Mouse (Mus musculus) Patski (cell line): Measurements from ENCODE around the gene Cyp27a1. TPM values are rescaled to one million over a fixed set of nuclear protein-coding genes. Genes with fewer than 3 reads are reported as not detected.

Source experiments
- ATAC-seq: fragments of 100-300 bp; one replicate; pipeline ENCODE4 v1.8.0; 2021
- CTCF ChIA-PET: fragments of 350-600 bp; sonication (Branson Sonifier 250); formaldehyde crosslinking; loops from one replicate; lab custom pipeline; 2022; ENCODE audit warnings: inconsistent platforms; lab: Charles Lee
- POLR2A ChIA-PET: fragments of 350-600 bp; sonication (Branson Sonifier 250); formaldehyde crosslinking; loops from one replicate; lab custom pipeline; 2022; ENCODE audit warnings: antibody characterized with exemption, inconsistent platforms; lab: Charles Lee
- DNase-seq: peaks from one replicate; pipeline ENCODE4 v3.0.0-alpha.2; 2011; ENCODE audit warnings: low read depth, low spot score
- H3K27me3 ChIP-seq: fragments of 371-371 bp; one replicate; pipeline ENCODE4 v1.5.1; 2021
- CTCF ChIP-seq: fragments of 100-300 bp; IDR thresholded peaks from one replicate; pipeline ENCODE4 v1.5.1; 2021
- in situ Hi-C: fragments of 300-500 bp; cut with MboI; formaldehyde crosslinking; loops from 3 replicates; pipeline ENCODE4 v1.11.1; 2018; ENCODE audit warnings: low pct_unique_long_range_greater_than_20kb, mixed read lengths
- polyA plus RNA-seq: library from polyadenylated mRNA; unstranded; gene quantifications from one replicate; pipeline ENCODE4 v1.2.3, GENCODE M21; 2021

Cyp27a1 gene
- not detected for polyA plus RNA-seq

- CTCF ChIA-PET: interaction anchor here (2.1 kb wide), 1 partner anchor 27 kb away, joined by 5 read pairs; no protein-coding TSS in a partner anchor
- DNase-seq (no peak), ATAC-seq (no peak)
- in situ Hi-C loops: no loop called here
- peaks cover 18% of the 10 kb centered on the region for H3K27me3 ChIP-seq
- POLR2A ChIA-PET: interaction anchor here (0.6 kb wide), 1 partner anchor 17 kb away, joined by 5 read pairs; no protein-coding TSS in a partner anchor
- TF ChIP-seq CTCF: no peak
Measured at GRCm38 (mm10) chr1:74713099-74713858, at the start of gene Cyp27a1. Cyp27a1 (plus strand) TSS chr1:74713574.

GRCm38 (mm10) chr1:74665153-74665552 is 48.2 kb upstream of the Cyp27a1 start:
- ATAC-seq: no peak

GRCm38 (mm10) chr1:74668371-74668770 is 45.0 kb upstream of the Cyp27a1 start:
- ChIA-PET POLR2A (no interaction called here), CTCF (interaction anchor here (0.9 kb wide), 1 partner anchor 25 kb away, joined by 3 read pairs; no protein-coding TSS in a partner anchor)
- in situ Hi-C loops: no loop called here
- ATAC-seq (no peak), DNase-seq (no peak)
- no peak for TF ChIP-seq CTCF
- H3K27me3 ChIP-seq: no peaks in the 10 kb centered on the region

More at GRCm38 (mm10) chr1:74665153-74665552, 48.2 kb upstream of the Cyp27a1 start:
- in situ Hi-C loops: no loop called here
- no peak for DNase-seq
- ChIA-PET CTCF (no interaction called here), POLR2A (interaction anchor here (1.6 kb wide), 1 partner anchor 64 kb away, joined by 4 read pairs; the partner anchor contains the start of genes Rnf25 and Stk36)
- no peaks in the 10 kb centered on the region for H3K27me3 ChIP-seq
- no peak for TF ChIP-seq CTCF

- TF ChIP-seq CTCF: no peak
- DNase-seq (no peak), ATAC-seq (no peak)
- CTCF ChIA-PET: no interaction called here
- in situ Hi-C loops: no loop called here
- POLR2A ChIA-PET: no interaction called here
- no peaks in the 10 kb centered on the region for H3K27me3 ChIP-seq
Measured at GRCm38 (mm10) chr1:74672731-74673130, 40.6 kb upstream of the Cyp27a1 start.

- CTCF ChIA-PET: interaction anchor here (1.5 kb wide), 1 partner anchor 14 kb away, joined by 4 read pairs; no protein-coding TSS in a partner anchor
- POLR2A ChIA-PET: no interaction called here
- TF ChIP-seq CTCF: no peak
- in situ Hi-C loops: no loop called here
- ATAC-seq: no peak
- no peak for DNase-seq
- no peaks in the 10 kb centered on the region for H3K27me3 ChIP-seq
Measured at GRCm38 (mm10) chr1:74676863-74677262, 36.5 kb upstream of the Cyp27a1 start.

- H3K27me3 ChIP-seq: no peaks in the 10 kb centered on the region
- DNase-seq: no peak
- no peak for ATAC-seq
- POLR2A ChIA-PET: no interaction called here
- in situ Hi-C loops: no loop called here
- CTCF ChIA-PET: interaction anchor here (1.3 kb wide), 1 partner anchor 8 kb away, joined by 3 read pairs; no protein-coding TSS in a partner anchor
- no peak for TF ChIP-seq CTCF
Measured at GRCm38 (mm10) chr1:74677843-74678242, 35.5 kb upstream of the Cyp27a1 start.

GRCm38 (mm10) chr1:74687131-74687530 is 26.2 kb upstream of the Cyp27a1 start:
- ChIA-PET POLR2A (no interaction called here), CTCF (interaction anchor here (0.8 kb wide), 1 partner anchor 13 kb away, joined by 3 read pairs; no protein-coding TSS in a partner anchor)
- TF ChIP-seq CTCF: no peak
- no peak for ATAC-seq
- DNase-seq: no peak
- no peaks in the 10 kb centered on the region for H3K27me3 ChIP-seq
- in situ Hi-C loops: no loop called here

- no peak for TF ChIP-seq CTCF
- H3K27me3 ChIP-seq: no peaks in the 10 kb centered on the region
- no peak for DNase-seq
- ChIA-PET CTCF (no interaction called here), POLR2A (no interaction called here)
- no peak for ATAC-seq
- in situ Hi-C loops: no loop called here
Measured at GRCm38 (mm10) chr1:74693891-74694583, 19.3 kb upstream of the Cyp27a1 start.

GRCm38 (mm10) chr1:74695836-74696235 is 17.5 kb upstream of the Cyp27a1 start:
- H3K27me3 ChIP-seq: no peaks in the 10 kb centered on the region
- no peak for ATAC-seq
- no peak for TF ChIP-seq CTCF
- DNase-seq: no peak
- POLR2A ChIA-PET: interaction anchor here (0.6 to 0.8 kb wide), 2 partner anchors 11 to 17 kb away, joined by 3 to 5 read pairs; partner anchors contain the start of gene Cyp27a1
- CTCF ChIA-PET: no interaction called here
- in situ Hi-C loops: no loop called here

GRCm38 (mm10) chr1:74697416-74697815 is 16.0 kb upstream of the Cyp27a1 start:
- ChIA-PET CTCF (interaction anchor here (1.3 kb wide), 1 partner anchor 10 kb away, joined by 3 read pairs; no protein-coding TSS in a partner anchor), POLR2A (no interaction called here)
- no peak for DNase-seq
- TF ChIP-seq CTCF: no peak
- in situ Hi-C loops: no loop called here
- H3K27me3 ChIP-seq: no peaks in the 10 kb centered on the region
- no peak for ATAC-seq
